Mouse (Mus musculus) limb, embryonic 10.5 days (tissue): Measurements from ENCODE around the gene Ackr4. TPM values are rescaled to one million over a fixed set of nuclear protein-coding genes. Genes with fewer than 3 reads are reported as not detected.

Experiments
- DNase-seq: peaks from one replicate; pipeline ENCODE4 v3.0.0-alpha.2; 2017; ENCODE audit warnings: low spot score
- H3K27ac ChIP-seq: fragments of 300-500 bp; sonication (generic); 2 replicates; pipeline ENCODE4 v1.5.1; 2016; ENCODE audit warnings: mild to moderate bottlenecking
- H3K27me3 ChIP-seq: fragments of 300-500 bp; sonication (generic); 2 replicates; pipeline ENCODE4 v1.6.1; 2016; ENCODE audit warnings: low read depth, mild to moderate bottlenecking; ENCODE audit not compliant: poor library complexity, severe bottlenecking
- H3K36me3 ChIP-seq: fragments of 300-500 bp; sonication (generic); 2 replicates; pipeline ENCODE4 v1.6.1; 2016; ENCODE audit warnings: mild to moderate bottlenecking, moderate library complexity
- H3K4me1 ChIP-seq: fragments of 300-500 bp; sonication (generic); 2 replicates; pipeline ENCODE4 v1.6.1; 2016
- H3K4me3 ChIP-seq: fragments of 300-500 bp; sonication (generic); 2 replicates; pipeline ENCODE4 v1.5.1; 2016; ENCODE audit warnings: mild to moderate bottlenecking, moderate library complexity
- H3K9me3 ChIP-seq: fragments of 300-500 bp; sonication (generic); replicated peaks from 2 replicates; pipeline ENCODE4 v1.6.1; 2016; ENCODE audit warnings: mild to moderate bottlenecking
- WGBS: fragments of 180-500 bp; shearing (Covaris S2); methylation state at CpG from one replicate; pipeline ENCODE4 v1.1.7; 2016; 5-methylcytosine and 5-hydroxymethylcytosine counted together
- polyA plus RNA-seq: library from polyadenylated mRNA; unstranded; fragments of >200 nt; fragmentation: Nextera tagmentation; extraction: Ambion mirVana; gene quantifications from 2 replicates; pipeline ENCODE4 v1.2.1, GENCODE M21; 2016

Gene Ackr4
- polyA plus RNA-seq, 1 experiment from 2014 or later = 0.34 TPM

- Histone ChIP-seq H3K36me3 (no peaks in the 10 kb centered on the region), H3K4me1 (no peaks in the 10 kb centered on the region), H3K27ac (no peak overlapping the region), H3K27me3 (no peaks in the 10 kb centered on the region), H3K9me3 (no peaks in the 10 kb centered on the region), H3K4me3 (no peak overlapping the region)
- WGBS = 90% methylated on average over 14 of the region's 14 CpGs
- DNase-seq = no peak
Measured at GRCm38 (mm10) chr9:104142805-104143204, 16.1 kb upstream of the Ackr4 start.

GRCm38 (mm10) chr9:104140351-104140750 lies 13.6 kb upstream of the Ackr4 start:
- DNase-seq = no peak
- H3K36me3 ChIP-seq = no peaks in the 10 kb centered on the region
- WGBS = 90% methylated on average over 6 of the region's 6 CpGs

GRCm38 (mm10) chr9:104130141-104130755 lies 3.5 kb upstream of the Ackr4 start:
- Histone ChIP-seq H3K27me3 (no peaks in the 10 kb centered on the region), H3K27ac (no peak overlapping the region), H3K36me3 (no peaks in the 10 kb centered on the region), H3K4me1 (peaks cover 4% of the 10 kb centered on the region; the same call in 1 of the 2 replicates), H3K9me3 (no peaks in the 10 kb centered on the region), H3K4me3 (no peak overlapping the region)
- no peak for DNase-seq
- WGBS = 89% methylated on average over 9 of the region's 9 CpGs

More at GRCm38 (mm10) chr9:104140351-104140750, 13.6 kb upstream of the Ackr4 start:
- H3K4me1 ChIP-seq = no peaks in the 10 kb centered on the region
- H3K27ac ChIP-seq = no peak overlapping the region
- H3K4me3 ChIP-seq = no peak overlapping the region
- H3K27me3 ChIP-seq = no peaks in the 10 kb centered on the region
- no peaks in the 10 kb centered on the region for H3K9me3 ChIP-seq

- Histone ChIP-seq H3K4me1 (peaks cover 16% of the 10 kb centered on the region), H3K36me3 (no peaks in the 10 kb centered on the region), H3K9me3 (no peaks in the 10 kb centered on the region), H3K27ac (no peak overlapping the region), H3K4me3 (no peak overlapping the region), H3K27me3 (no peaks in the 10 kb centered on the region)
- 75% methylated on average over 2 of the region's 2 CpGs for WGBS
- no peak for DNase-seq
Measured at GRCm38 (mm10) chr9:104128110-104128509, 1.4 kb upstream of the Ackr4 start.

- WGBS = 47% methylated on average over 5 of the region's 5 CpGs
- DNase-seq = no peak
- H3K27me3 ChIP-seq = no peaks in the 10 kb centered on the region
- H3K4me3 ChIP-seq = no peak overlapping the region
- no peaks in the 10 kb centered on the region for H3K9me3 ChIP-seq
- no peak overlapping the region for H3K27ac ChIP-seq
- no peaks in the 10 kb centered on the region for H3K36me3 ChIP-seq
- peaks cover 14% of the 10 kb centered on the region for H3K4me1 ChIP-seq
Measured at GRCm38 (mm10) chr9:104123622-104124021, 3.1 kb downstream of the Ackr4 start.

GRCm38 (mm10) chr9:104123101-104123500 lies 3.6 kb downstream of the Ackr4 start:
- no peaks in the 10 kb centered on the region for H3K27me3 ChIP-seq
- H3K36me3 ChIP-seq = no peaks in the 10 kb centered on the region
- 70% methylated on average over 5 of the region's 5 CpGs for WGBS
- no peaks in the 10 kb centered on the region for H3K9me3 ChIP-seq
- DNase-seq = no peak
- H3K27ac ChIP-seq = no peak overlapping the region
- peaks cover 18% of the 10 kb centered on the region for H3K4me1 ChIP-seq
- H3K4me3 ChIP-seq = no peak overlapping the region

GRCm38 (mm10) chr9:104109151-104109550 lies 17.6 kb downstream of the Ackr4 start:
- H3K4me1 ChIP-seq = no peaks in the 10 kb centered on the region
- H3K36me3 ChIP-seq = no peaks in the 10 kb centered on the region
- DNase-seq = no peak
- H3K27ac ChIP-seq = no peak overlapping the region
- WGBS = 96% methylated on average over 5 of the region's 5 CpGs
- H3K9me3 ChIP-seq = no peaks in the 10 kb centered on the region
- H3K4me3 ChIP-seq = no peak overlapping the region
- H3K27me3 ChIP-seq = no peaks in the 10 kb centered on the region

- no peak for DNase-seq
- Histone ChIP-seq H3K27ac (no peak overlapping the region), H3K9me3 (no peaks in the 10 kb centered on the region), H3K36me3 (no peaks in the 10 kb centered on the region), H3K4me3 (no peak overlapping the region), H3K27me3 (no peaks in the 10 kb centered on the region), H3K4me1 (no peaks in the 10 kb centered on the region)
- 73% methylated on average over 2 of the region's 2 CpGs for WGBS
Measured at GRCm38 (mm10) chr9:104108571-104109143, 18.1 kb downstream of the Ackr4 start.

GRCm38 (mm10) chr9:104107482-104107881 lies 19.3 kb downstream of the Ackr4 start:
- no peaks in the 10 kb centered on the region for H3K4me1 ChIP-seq
- WGBS = 83% methylated on average over 6 of the region's 6 CpGs
- H3K27ac ChIP-seq = no peak overlapping the region
- no peaks in the 10 kb centered on the region for H3K9me3 ChIP-seq
- no peaks in the 10 kb centered on the region for H3K36me3 ChIP-seq
- no peaks in the 10 kb centered on the region for H3K27me3 ChIP-seq
- H3K4me3 ChIP-seq = no peak overlapping the region
- no peak for DNase-seq

GRCm38 (mm10) chr9:104106930-104107329 lies 19.8 kb downstream of the Ackr4 start:
- DNase-seq = no peak
- Histone ChIP-seq H3K4me1 (no peaks in the 10 kb centered on the region), H3K9me3 (no peaks in the 10 kb centered on the region), H3K27me3 (no peaks in the 10 kb centered on the region), H3K36me3 (no peaks in the 10 kb centered on the region), H3K27ac (no peak overlapping the region), H3K4me3 (no peak overlapping the region)
- WGBS = 88% methylated on average over 9 of the region's 9 CpGs

GRCm38 (mm10) chr9:104104986-104105385 lies 21.7 kb downstream of the Ackr4 start:
- Histone ChIP-seq H3K27me3 (no peaks in the 10 kb centered on the region), H3K36me3 (no peaks in the 10 kb centered on the region), H3K4me3 (no peak overlapping the region), H3K27ac (no peak overlapping the region), H3K4me1 (no peaks in the 10 kb centered on the region), H3K9me3 (no peaks in the 10 kb centered on the region)
- 91% methylated on average over 2 of the region's 2 CpGs for WGBS
- no peak for DNase-seq

- Histone ChIP-seq H3K9me3 (no peaks in the 10 kb centered on the region), H3K4me3 (no peak overlapping the region), H3K27ac (no peak overlapping the region), H3K4me1 (no peaks in the 10 kb centered on the region), H3K27me3 (no peaks in the 10 kb centered on the region), H3K36me3 (no peaks in the 10 kb centered on the region)
- 58% methylated on average over 2 of the region's 2 CpGs for WGBS
- no peak for DNase-seq
Measured at GRCm38 (mm10) chr9:104102901-104103300, 23.8 kb downstream of the Ackr4 start.

GRCm38 (mm10) chr9:104102301-104102700 lies 24.4 kb downstream of the Ackr4 start:
- Histone ChIP-seq H3K27ac (no peak overlapping the region), H3K4me3 (no peak overlapping the region), H3K36me3 (no peaks in the 10 kb centered on the region), H3K4me1 (no peaks in the 10 kb centered on the region), H3K27me3 (no peaks in the 10 kb centered on the region), H3K9me3 (no peaks in the 10 kb centered on the region)
- 51% methylated on average over 6 of the region's 6 CpGs for whole genome bisulfite sequencing
- DNase-seq = no peak

GRCm38 (mm10) chr9:104101458-104101857 lies 25.3 kb downstream of the Ackr4 start:
- no peak overlapping the region for H3K4me3 ChIP-seq
- no peaks in the 10 kb centered on the region for H3K4me1 ChIP-seq
- DNase-seq = no peak
- WGBS = 37% methylated on average over 3 of the region's 3 CpGs
- H3K9me3 ChIP-seq = no peaks in the 10 kb centered on the region
- H3K36me3 ChIP-seq = no peaks in the 10 kb centered on the region
- no peaks in the 10 kb centered on the region for H3K27me3 ChIP-seq
- H3K27ac ChIP-seq = no peak overlapping the region
